Mouse (Mus musculus) limb, embryonic 13.5 days (tissue): ENCODE measurements at regions not wholly inside any gene's neighbourhood (a gene's known extent, or its start where the extent isn't known, plus 50 kb on each side); places are given as distances from the start of the nearest gene placed in this dataset.

Experiments
- ATAC-seq: fragments of 200-750 bp; cut with Nextera tagmentation; 2 replicates; pipeline ENCODE4 v1.8.0; 2017; ENCODE audit warnings: low read depth, moderate number of reproducible peaks, moderate TSS enrichment; ENCODE audit not compliant: low FRiP score
- H3K27ac ChIP-seq: fragments of 300-500 bp; sonication (generic); 2 replicates; pipeline ENCODE4 v1.5.1; 2015; ENCODE audit warnings: inconsistent platforms, mild to moderate bottlenecking, moderate library complexity
- H3K27me3 ChIP-seq: fragments of 300-500 bp; sonication (generic); 2 replicates; pipeline ENCODE4 v1.6.1; 2015; ENCODE audit warnings: mild to moderate bottlenecking, inconsistent platforms
- H3K36me3 ChIP-seq: fragments of 300-500 bp; sonication (generic); 2 replicates; pipeline ENCODE4 v1.6.1; 2015; ENCODE audit warnings: inconsistent platforms, mild to moderate bottlenecking, moderate library complexity
- H3K4me1 ChIP-seq: fragments of 300-500 bp; sonication (generic); 2 replicates; pipeline ENCODE4 v1.6.1; 2015; ENCODE audit warnings: inconsistent platforms
- H3K4me2 ChIP-seq: fragments of 300-500 bp; sonication (generic); replicated peaks from 2 replicates; pipeline ENCODE4 v1.6.1; 2015; ENCODE audit warnings: inconsistent platforms, mild to moderate bottlenecking, moderate library complexity
- H3K4me3 ChIP-seq: fragments of 300-500 bp; sonication (generic); 2 replicates; pipeline ENCODE4 v1.5.1; 2015; ENCODE audit warnings: moderate library complexity, mild to moderate bottlenecking, inconsistent platforms
- H3K9ac ChIP-seq: fragments of 300-500 bp; sonication (generic); 2 replicates; pipeline ENCODE4 v1.6.1; 2015; ENCODE audit warnings: mild to moderate bottlenecking, inconsistent platforms
- H3K9me3 ChIP-seq: fragments of 300-500 bp; sonication (generic); 2 replicates; pipeline ENCODE4 v1.6.1; 2016; ENCODE audit warnings: inconsistent platforms
- WGBS: fragments of 180-500 bp; shearing (Covaris S2); methylation state at CpG from one replicate; pipeline ENCODE4 v1.1.7; 2015; 5-methylcytosine and 5-hydroxymethylcytosine counted together

GRCm38 (mm10) chr16:87001135-87001534 lies 352.9 kb upstream of the N6amt1 start:
- Histone ChIP-seq H3K4me1 (peaks cover 11% of the 10 kb centered on the region), H3K27me3 (no peaks in the 10 kb centered on the region), H3K4me2 (no peak overlapping the region), H3K36me3 (no peaks in the 10 kb centered on the region), H3K4me3 (no peak overlapping the region), H3K27ac (0 out of 2 replicates have a peak overlapping the region, but pooled peaks have one; percentile 16), H3K9ac (no peak overlapping the region), H3K9me3 (no peaks in the 10 kb centered on the region)
- 28% methylated on average over 3 of the region's 3 CpGs for WGBS
- ATAC-seq = peak; percentile 78

GRCm38 (mm10) chr16:86971691-86972090 lies 382.3 kb upstream of the N6amt1 start:
- H3K9me3 ChIP-seq = no peaks in the 10 kb centered on the region
- no peaks in the 10 kb centered on the region for H3K4me1 ChIP-seq
- no peak overlapping the region for H3K4me2 ChIP-seq
- H3K27ac ChIP-seq = no peak overlapping the region
- H3K9ac ChIP-seq = no peak overlapping the region
- no peaks in the 10 kb centered on the region for H3K36me3 ChIP-seq
- no peak overlapping the region for H3K4me3 ChIP-seq
- H3K27me3 ChIP-seq = no peaks in the 10 kb centered on the region
- no peak for ATAC-seq
- WGBS = 84% methylated on average over 3 of the region's 3 CpGs

- Histone ChIP-seq H3K4me3 (no peak overlapping the region), H3K27ac (no peak overlapping the region), H3K9me3 (no peaks in the 10 kb centered on the region), H3K4me2 (no peak overlapping the region), H3K4me1 (no peaks in the 10 kb centered on the region), H3K27me3 (no peaks in the 10 kb centered on the region), H3K9ac (no peak overlapping the region), H3K36me3 (no peaks in the 10 kb centered on the region)
- ATAC-seq = no peak
- WGBS = 82% methylated on average over 6 of the region's 6 CpGs
Observed at GRCm38 (mm10) chr16:86949681-86950080, 404.3 kb upstream of the N6amt1 start.

GRCm38 (mm10) chr16:86945531-86946144 lies 408.3 kb upstream of the N6amt1 start:
- WGBS = 84% methylated on average over 6 of the region's 6 CpGs
- no peak for ATAC-seq
- Histone ChIP-seq H3K4me1 (no peaks in the 10 kb centered on the region), H3K4me2 (no peak overlapping the region), H3K36me3 (no peaks in the 10 kb centered on the region), H3K27ac (no peak overlapping the region), H3K9ac (no peak overlapping the region), H3K9me3 (no peaks in the 10 kb centered on the region), H3K4me3 (no peak overlapping the region), H3K27me3 (no peaks in the 10 kb centered on the region)

- Histone ChIP-seq H3K9ac (no peak overlapping the region), H3K9me3 (no peaks in the 10 kb centered on the region), H3K4me1 (no peaks in the 10 kb centered on the region), H3K4me3 (no peak overlapping the region), H3K27ac (no peak overlapping the region), H3K4me2 (no peak overlapping the region), H3K36me3 (no peaks in the 10 kb centered on the region), H3K27me3 (no peaks in the 10 kb centered on the region)
- ATAC-seq = no peak
Observed at GRCm38 (mm10) chr16:86945058-86945457, 408.9 kb upstream of the N6amt1 start.

- no peak overlapping the region for H3K9ac ChIP-seq
- no peak overlapping the region for H3K4me3 ChIP-seq
- 67% methylated on average over 2 of the region's 2 CpGs for WGBS
- no peaks in the 10 kb centered on the region for H3K36me3 ChIP-seq
- no peaks in the 10 kb centered on the region for H3K27me3 ChIP-seq
- no peaks in the 10 kb centered on the region for H3K4me1 ChIP-seq
- H3K4me2 ChIP-seq = no peak overlapping the region
- H3K27ac ChIP-seq = no peak overlapping the region
- no peaks in the 10 kb centered on the region for H3K9me3 ChIP-seq
- ATAC-seq = no peak
Observed at GRCm38 (mm10) chr16:86934989-86935388, 419.0 kb upstream of the N6amt1 start.

GRCm38 (mm10) chr16:86932765-86933164 lies 421.2 kb upstream of the N6amt1 start:
- Histone ChIP-seq H3K27ac (no peak overlapping the region), H3K9ac (no peak overlapping the region), H3K9me3 (no peaks in the 10 kb centered on the region), H3K27me3 (no peaks in the 10 kb centered on the region), H3K4me1 (no peaks in the 10 kb centered on the region), H3K4me3 (no peak overlapping the region), H3K36me3 (no peaks in the 10 kb centered on the region), H3K4me2 (no peak overlapping the region)
- 67% methylated on average over 3 of the region's 3 CpGs for WGBS
- peak; percentile 15; the same call in 1 of the 2 replicates for ATAC-seq

GRCm38 (mm10) chr16:86897967-86898710 lies 455.8 kb upstream of the N6amt1 start:
- Histone ChIP-seq H3K4me3 (no peak overlapping the region), H3K4me1 (peaks cover 13% of the 10 kb centered on the region), H3K9me3 (no peaks in the 10 kb centered on the region), H3K27ac (no peak overlapping the region), H3K9ac (no peak overlapping the region), H3K27me3 (no peaks in the 10 kb centered on the region), H3K36me3 (no peaks in the 10 kb centered on the region), H3K4me2 (no peak overlapping the region)
- 80% methylated on average over 2 of the region's 2 CpGs for WGBS
- no peak for ATAC-seq

GRCm38 (mm10) chr16:86894982-86895381 lies 459.0 kb upstream of the N6amt1 start:
- WGBS = 39% methylated on average over 3 of the region's 3 CpGs
- Histone ChIP-seq H3K27ac (peak overlapping the region; percentile 40; the same call in 1 of the 2 replicates), H3K9ac (no peak overlapping the region), H3K9me3 (no peaks in the 10 kb centered on the region), H3K4me1 (peaks cover 13% of the 10 kb centered on the region), H3K36me3 (no peaks in the 10 kb centered on the region), H3K4me2 (no peak overlapping the region), H3K4me3 (no peak overlapping the region), H3K27me3 (no peaks in the 10 kb centered on the region)
- ATAC-seq = peak; percentile 83

GRCm38 (mm10) chr16:86894333-86894732 lies 459.7 kb upstream of the N6amt1 start:
- ATAC-seq = peak; percentile 52; the same call in 1 of the 2 replicates
- WGBS = 60% methylated on average over 5 of the region's 5 CpGs

GRCm38 (mm10) chr16:86888421-86888820 lies 465.6 kb upstream of the N6amt1 start:
- ATAC-seq = no peak
- Histone ChIP-seq H3K4me1 (0 out of 2 replicates have a peak, but pooled peaks cover under 1% of the 10 kb centered on the region), H3K9ac (no peak overlapping the region), H3K36me3 (no peaks in the 10 kb centered on the region), H3K9me3 (no peaks in the 10 kb centered on the region), H3K27ac (no peak overlapping the region), H3K4me2 (no peak overlapping the region), H3K4me3 (no peak overlapping the region), H3K27me3 (no peaks in the 10 kb centered on the region)
- 80% methylated on average over 5 of the region's 5 CpGs for WGBS

More at GRCm38 (mm10) chr16:86894333-86894732, 459.7 kb upstream of the N6amt1 start:
- Histone ChIP-seq H3K27me3 (no peaks in the 10 kb centered on the region), H3K9me3 (no peaks in the 10 kb centered on the region), H3K4me1 (peaks cover 13% of the 10 kb centered on the region), H3K4me3 (no peak overlapping the region), H3K36me3 (no peaks in the 10 kb centered on the region), H3K4me2 (no peak overlapping the region), H3K27ac (peak overlapping the region; percentile 40; the same call in 1 of the 2 replicates), H3K9ac (no peak overlapping the region)

- no peaks in the 10 kb centered on the region for H3K27me3 ChIP-seq
- no peak overlapping the region for H3K27ac ChIP-seq
- H3K9ac ChIP-seq = no peak overlapping the region
- H3K4me1 ChIP-seq = 0 out of 2 replicates have a peak, but pooled peaks cover 3% of the 10 kb centered on the region
- no peak overlapping the region for H3K4me2 ChIP-seq
- no peaks in the 10 kb centered on the region for H3K9me3 ChIP-seq
- no peak overlapping the region for H3K4me3 ChIP-seq
- 70% methylated on average over 4 of the region's 4 CpGs for WGBS
- ATAC-seq = no peak
- no peaks in the 10 kb centered on the region for H3K36me3 ChIP-seq
Observed at GRCm38 (mm10) chr16:86887605-86888004, 466.4 kb upstream of the N6amt1 start.
